Mouse (Mus musculus): ENCODE data around the gene Fth1. TPM values are rescaled to one million over a fixed set of nuclear protein-coding genes. Genes with fewer than 3 reads are reported as not detected.
"Not testable (repeated sequence)": the region's sequence is repeated elsewhere in the genome, so short reads cannot be mapped to it uniquely, and the experiment has no call there.

Gene Fth1
- total RNA-seq, 2 experiments from 2014 or later: 939 to 1,067 TPM

DNA sequence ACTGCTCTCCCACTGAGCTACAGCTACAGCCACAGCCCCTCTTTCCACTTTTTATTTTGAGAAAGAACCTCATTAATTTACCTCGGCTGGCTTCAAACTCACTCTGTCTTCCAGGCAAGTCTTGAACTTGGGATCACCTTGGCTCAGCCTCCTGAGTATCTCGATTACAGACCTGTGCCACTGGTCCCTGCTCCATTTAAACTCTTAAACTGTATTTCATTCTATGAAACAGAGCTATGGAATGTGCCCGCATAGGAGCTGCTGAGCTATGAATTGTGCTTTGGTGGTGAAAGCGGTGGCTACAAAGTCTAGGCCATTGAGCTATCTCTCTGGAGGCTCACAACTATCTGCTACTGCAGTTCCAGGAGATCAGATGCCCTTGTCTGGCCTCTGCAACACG lies 22.4 kb upstream of the Fth1 start:
- no peak for ATAC-seq (replicated peaks; ENCODE audit: low FRiP score, poor library complexity, severe bottlenecking)

DNA sequence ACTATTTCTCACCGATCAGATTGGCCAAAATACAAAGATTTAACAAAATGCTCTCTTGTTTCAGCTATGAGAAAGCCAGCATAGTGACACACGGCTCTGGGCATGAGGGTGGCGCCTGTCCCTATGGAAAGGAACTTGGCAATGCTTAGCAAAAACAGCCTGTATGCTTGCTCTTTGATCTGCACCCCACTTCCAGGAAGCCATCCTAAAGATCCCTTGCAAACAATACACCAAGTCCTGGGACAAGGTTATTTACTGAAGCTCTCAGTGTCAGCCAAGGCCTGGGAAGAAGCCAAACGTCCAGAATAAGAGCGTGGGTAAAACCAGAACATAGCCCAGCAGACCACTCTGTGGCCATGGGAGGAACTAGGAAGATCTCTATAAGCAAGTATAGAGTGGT lies 19.6 kb upstream of the Fth1 start:
- ATAC-seq (replicated peaks; ENCODE audit: low FRiP score, poor library complexity, severe bottlenecking): no peak

DNA sequence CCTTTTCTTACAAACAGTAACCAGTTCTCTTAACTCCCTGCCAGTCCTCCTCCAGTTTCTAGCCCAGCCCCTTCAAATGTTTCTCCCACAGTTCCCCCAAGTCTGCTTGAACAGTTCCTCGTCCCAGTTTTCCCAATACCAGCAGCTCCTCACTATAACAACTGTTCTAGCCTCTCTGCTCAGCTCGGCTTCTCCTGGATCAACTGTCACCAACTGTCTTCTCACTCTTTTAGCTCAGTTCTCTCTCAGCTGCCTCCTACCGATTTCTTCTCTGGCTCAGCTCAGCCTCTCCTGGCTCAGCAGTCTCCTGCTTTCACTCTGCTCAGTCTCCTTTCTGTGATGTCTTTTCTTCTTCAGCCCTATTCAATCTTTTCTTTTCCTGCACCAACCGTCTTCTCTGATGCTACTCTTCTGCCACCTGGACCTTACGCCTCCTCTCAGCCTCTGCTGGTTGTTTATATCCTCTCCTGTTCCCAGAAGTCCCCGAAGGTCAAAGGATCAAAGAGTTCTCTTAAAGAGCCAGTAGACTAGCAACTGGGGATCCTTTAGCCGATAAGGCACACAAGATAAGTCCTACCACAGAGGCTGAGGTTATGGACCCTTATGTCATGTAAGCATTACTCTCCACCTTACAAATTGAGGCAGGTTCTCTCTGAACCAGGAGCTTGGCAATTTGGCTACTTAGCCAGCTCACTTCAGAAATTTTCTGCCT lies 16.0 kb upstream of the Fth1 start:
- no peak for ATAC-seq (replicated peaks; ENCODE audit: low FRiP score, poor library complexity, severe bottlenecking)

DNA sequence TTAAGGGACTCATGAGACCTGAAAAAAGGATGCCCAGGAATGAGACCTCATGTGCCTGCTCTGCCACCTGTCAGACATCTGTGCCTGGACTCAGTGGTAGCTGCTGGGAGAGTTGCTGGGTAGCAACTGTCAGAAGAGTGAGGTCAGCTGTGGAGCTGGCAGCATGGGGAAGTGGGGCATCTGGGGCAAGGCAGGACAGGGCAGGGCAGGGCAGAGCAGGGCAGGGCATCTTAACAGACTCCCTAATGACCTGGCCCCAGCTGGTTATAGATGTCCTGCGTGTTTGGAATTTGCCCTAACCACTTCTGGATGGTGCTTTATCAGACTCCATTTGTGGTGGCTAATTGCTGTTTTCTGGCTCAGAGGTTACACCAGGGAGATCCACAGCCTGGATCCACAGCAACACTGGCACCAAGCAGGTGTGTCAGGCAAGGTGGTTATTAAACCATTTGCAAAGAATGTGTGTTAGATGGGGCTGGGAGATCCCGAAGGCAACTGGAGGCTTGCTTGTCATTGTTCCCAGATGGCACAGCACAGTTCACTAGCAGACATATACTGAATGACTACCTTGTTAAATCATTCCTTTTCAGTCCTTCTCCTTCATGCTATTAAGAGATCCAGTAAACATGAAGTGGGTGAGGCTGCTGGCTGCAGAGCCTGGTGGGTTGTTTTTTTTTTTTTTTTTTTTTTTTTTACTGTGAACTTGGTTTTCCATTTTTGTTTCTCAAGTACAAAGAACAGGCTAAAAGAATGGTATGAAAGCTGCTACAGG lies 14.1 kb upstream of the Fth1 start:
- peak; percentile 43; the same call in 1 of the 2 replicates for ATAC-seq (replicated peaks; ENCODE audit: low FRiP score, poor library complexity, severe bottlenecking)

DNA sequence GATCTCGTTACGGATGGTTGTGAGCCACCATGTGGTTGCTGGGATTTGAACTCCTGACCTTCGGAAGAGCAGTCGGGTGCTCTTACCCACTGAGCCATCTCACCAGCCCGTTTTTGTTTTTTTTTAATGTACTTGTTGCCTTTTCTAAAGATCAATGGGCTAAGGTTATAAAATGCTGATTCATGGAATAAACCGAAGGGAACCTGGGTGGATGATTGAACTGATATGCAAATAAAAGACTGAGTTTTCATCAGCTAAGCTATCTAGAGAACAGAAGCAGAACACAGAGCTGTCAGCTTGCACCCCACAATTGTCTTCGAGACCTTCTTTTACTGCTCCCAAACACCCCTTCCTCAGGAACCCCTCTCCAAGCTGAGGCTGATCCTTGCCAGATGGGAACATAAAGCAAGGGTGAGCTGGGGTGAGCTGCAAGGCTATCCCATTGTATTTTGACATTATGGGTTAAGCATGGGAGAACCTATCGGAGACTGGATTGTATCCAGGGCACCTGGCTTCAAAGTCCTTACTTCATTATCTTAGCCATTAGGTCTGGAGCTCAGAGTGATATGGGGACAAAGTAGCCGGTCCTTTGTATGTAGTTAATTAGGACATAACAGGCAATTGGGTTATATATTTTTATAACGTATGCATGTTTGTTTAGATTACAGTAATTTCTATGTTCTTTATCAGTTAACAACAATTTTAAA lies 12.2 kb upstream of the Fth1 start:
- ATAC-seq (replicated peaks; ENCODE audit: low FRiP score, poor library complexity, severe bottlenecking): no peak

DNA sequence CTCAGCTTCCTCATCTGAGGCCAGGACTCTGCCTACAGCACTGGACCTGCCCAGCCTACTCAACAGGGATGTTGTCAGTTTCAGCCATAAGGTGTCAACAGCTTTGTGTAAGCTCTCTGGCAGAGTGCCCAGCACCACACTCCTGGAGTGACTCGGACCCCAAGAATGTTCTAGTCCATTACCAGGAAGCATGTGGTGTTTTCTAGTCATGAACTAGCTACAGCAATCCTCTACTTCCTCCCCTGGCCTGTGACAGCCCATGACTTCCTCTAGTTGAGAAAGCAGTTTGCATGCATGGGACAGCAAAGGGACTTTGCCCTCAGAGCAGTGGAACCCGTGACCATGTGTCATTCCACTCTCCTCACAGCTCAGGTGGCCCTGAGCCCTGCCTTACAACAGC lies 5.5 kb upstream of the Fth1 start:
- ATAC-seq (replicated peaks; ENCODE audit: low FRiP score, poor library complexity, severe bottlenecking): not testable (repeated sequence)

DNA sequence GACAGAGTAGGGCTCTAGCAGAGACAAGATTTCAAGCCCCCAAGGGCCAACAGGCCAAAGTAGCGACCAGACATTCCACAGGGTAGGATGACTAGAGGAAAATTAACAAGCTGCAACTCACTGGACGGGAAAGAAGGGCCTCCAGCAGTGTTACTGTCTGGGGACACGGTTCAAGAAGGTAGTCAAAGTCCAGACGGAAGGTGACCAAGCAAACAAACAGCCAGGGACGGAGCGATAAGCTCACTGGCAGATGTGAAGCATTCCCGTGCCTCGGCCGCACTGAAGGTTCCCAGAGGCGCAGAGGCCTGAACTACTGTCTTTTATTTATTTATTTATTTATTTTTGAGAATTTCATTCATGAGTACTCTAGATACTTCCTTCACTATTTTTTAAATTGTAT lies 3.3 kb upstream of the Fth1 start:
- ATAC-seq (replicated peaks; ENCODE audit: low FRiP score, poor library complexity, severe bottlenecking): no peak

DNA sequence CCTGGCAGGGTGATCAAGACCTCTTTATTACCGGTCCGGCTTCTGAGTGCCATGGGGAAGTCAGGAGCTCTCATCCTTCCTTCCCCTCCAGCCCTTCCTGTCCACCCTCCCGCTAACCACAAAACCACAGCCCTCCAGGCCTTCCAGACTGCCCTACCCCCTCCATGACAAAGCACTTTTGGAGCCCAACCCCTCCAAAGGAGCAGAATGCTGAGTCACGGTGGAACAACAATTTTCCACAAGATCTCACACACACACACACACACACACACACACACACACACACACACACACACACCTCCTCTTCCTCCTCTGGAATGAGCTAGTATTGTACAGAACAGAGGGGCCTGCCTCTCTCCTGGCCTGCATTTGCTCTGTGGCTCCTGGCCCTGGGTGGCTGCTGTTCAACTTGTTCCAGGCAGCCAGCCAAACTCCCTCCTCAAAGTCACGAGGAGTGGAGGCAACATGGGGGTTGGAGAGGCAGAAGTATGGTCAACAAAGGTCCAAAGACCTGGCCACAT lies 1.9 kb upstream of the Fth1 start:
- ATAC-seq (replicated peaks; ENCODE audit: low FRiP score, poor library complexity, severe bottlenecking): peak; percentile 59

DNA sequence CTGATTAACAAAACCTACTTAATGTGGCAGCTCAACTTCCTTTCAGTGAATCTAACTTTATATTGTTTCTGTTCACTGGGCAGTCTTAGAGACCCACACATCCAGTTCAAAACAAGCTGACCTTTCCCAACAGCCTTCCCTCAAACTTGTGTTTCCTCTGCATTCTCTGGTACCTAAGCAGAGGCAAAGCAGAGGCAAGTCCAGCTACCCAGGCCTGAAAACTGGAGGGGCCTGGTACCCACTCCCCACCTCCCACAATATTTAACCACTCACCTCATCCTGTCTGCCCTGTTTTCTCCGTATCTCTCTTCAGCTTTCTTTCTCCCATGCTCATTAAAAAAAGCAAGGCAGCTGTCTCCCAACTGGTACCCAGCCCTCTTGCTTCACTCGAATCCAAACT lies 1.2 kb upstream of the Fth1 start:
- ATAC-seq (replicated peaks; ENCODE audit: low FRiP score, poor library complexity, severe bottlenecking): no peak

DNA sequence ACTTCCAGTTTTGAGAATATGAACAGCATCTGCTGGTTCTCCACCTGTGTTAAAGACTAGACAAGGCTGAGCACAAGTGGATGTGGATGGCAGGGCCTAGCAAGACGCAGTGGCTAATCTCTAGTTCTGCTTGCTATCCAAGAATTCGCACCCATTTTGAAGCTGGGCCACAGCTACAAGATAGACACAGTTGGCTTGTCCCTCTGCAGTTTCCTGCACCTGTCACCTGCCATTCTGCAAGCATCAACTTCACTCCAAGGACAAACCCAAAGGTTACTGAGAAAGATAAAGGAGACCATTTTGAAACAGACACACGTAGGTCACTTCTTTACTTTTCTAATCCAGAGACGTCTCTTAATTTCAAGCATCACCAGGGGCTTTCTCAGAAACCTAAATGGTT lies 1.2 kb downstream of the Fth1 start:
- no peak for ATAC-seq (replicated peaks; ENCODE audit: low FRiP score, poor library complexity, severe bottlenecking)

DNA sequence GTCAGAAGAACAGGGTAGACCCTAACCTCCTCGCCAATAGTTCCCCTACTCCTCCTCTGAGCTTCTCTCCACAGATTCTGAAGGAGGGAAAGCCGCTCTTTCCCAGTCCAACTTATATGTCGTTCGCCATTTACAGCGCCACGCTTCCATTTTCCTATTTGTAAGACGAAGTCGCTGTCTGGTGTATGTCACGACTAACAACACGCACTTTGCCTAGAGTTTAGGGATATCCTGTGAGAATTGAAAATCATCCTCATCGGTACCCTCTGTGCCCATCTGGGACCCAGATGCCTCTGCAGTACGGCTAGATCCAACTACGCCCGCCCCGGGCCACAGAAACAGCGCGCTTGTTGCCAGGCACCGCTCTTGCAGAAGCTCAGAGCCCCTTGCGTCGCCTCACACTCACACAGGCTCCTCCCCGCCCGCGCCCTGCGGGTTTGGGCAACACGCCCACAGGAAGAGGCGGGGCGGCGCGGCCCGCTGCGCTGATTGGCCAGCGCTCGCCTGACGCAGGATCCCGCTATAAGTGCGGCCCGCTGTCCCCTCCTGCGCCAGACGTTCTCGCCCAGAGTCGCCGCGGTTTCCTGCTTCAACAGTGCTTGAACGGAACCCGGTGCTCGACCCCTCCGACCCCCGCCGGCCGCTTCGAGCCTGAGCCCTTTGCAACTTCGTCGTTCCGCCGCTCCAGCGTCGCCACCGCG lies 1.9 kb downstream of the Fth1 start:
- peak; percentile 76 for ATAC-seq (replicated peaks; ENCODE audit: low FRiP score, poor library complexity, severe bottlenecking)

DNA sequence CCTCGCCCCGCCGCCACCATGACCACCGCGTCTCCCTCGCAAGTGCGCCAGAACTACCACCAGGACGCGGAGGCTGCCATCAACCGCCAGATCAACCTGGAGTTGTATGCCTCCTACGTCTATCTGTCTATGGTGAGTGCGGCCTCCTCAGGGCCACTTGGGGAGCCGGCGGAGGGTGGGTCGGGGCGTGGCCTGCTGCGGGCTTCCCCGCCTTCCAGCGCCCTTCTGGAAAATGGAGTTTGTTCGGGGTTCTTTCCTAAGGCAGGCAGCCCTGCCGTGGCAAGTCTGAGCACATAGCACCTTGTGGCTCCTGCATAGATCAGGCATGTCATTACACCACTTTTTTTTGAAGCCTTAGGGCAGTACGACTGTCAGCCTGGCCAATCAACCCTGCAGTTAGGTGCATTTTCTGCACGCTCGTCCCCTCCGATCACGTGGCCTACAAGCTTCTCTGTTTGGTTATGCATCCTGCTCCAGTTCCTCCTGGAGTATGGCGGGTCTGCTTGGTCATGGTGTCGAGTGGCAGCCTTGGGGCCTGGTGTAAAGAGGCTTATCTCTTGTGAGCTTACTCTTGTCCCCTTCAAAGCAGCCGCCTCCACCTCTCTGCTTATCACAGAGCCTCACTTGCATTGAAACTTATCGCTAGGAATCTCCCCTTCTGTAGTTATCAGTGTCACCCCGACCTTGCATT lies 2.6 kb downstream of the Fth1 start:
- ATAC-seq (replicated peaks; ENCODE audit: low FRiP score, poor library complexity, severe bottlenecking): peak; percentile 65

DNA sequence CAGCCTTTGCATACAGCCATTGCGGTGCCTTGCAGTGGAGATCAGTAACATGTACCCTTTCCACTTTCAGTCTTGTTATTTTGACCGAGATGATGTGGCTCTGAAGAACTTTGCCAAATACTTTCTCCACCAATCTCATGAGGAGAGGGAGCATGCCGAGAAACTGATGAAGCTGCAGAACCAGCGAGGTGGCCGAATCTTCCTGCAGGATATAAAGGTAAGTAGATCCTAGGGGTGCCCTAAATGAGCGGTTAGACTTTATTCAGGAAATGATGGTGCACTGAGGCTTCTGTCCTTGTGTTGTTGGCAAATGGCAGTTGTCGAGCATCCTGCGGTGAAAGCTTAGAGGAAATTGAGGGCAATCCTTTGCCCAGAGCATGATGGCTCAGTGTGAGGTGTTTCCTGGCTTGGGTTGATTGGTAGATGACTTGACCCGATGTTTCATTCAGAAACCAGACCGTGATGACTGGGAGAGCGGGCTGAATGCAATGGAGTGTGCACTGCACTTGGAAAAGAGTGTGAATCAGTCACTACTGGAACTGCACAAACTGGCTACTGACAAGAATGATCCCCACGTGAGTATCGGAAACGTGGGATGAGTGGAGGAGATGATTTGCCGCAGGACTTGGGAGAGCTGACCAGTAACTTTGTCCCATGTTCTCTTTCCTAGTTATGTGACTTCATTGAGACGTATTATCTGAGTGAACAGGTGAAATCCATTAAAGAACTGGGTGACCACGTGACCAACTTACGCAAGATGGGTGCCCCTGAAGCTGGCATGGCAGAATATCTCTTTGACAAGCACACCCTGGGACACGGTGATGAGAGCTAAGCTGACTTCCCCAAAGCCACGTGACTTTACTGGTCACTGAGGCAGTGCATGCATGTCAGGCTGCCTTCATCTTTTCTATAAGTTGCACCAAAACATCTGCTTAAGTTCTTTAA lies 4.0 kb downstream of the Fth1 start:
- ATAC-seq (replicated peaks; ENCODE audit: low FRiP score, poor library complexity, severe bottlenecking): no peak

DNA sequence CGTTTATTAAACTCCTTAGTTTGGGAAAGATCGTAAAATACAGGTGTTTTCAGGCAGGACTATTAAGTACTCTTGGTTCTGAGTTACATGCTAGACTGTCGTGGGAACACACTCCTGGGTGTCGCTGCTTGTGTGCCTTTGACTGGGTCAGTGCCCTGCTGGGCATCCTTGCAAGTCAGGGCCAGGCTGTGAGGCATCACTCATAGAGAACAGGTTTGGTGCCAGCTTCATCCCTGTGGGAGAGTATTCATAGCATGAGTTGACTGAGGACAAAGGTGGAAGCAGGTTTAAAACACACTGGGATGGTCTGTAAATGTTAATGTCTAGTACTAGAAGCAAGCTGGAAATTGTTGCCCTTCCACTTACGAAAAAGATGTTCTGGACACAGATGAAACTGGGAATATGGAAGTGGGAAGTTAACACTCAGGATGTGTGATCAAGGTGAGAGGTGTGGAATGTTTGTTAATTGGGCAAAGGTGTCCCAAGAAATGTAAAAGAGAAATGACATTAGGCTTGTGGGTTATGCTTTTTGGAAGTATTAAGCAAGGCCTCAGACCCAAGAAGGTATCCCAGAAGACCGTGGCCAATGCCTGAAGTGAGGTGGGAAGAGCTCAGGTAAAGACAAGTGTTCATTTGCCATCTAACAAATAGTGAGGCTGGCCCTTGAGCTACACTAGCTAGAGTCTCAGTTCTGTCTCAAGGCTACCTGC lies 4.9 kb downstream of the Fth1 start:
- no peak for ATAC-seq (replicated peaks; ENCODE audit: low FRiP score, poor library complexity, severe bottlenecking)

DNA sequence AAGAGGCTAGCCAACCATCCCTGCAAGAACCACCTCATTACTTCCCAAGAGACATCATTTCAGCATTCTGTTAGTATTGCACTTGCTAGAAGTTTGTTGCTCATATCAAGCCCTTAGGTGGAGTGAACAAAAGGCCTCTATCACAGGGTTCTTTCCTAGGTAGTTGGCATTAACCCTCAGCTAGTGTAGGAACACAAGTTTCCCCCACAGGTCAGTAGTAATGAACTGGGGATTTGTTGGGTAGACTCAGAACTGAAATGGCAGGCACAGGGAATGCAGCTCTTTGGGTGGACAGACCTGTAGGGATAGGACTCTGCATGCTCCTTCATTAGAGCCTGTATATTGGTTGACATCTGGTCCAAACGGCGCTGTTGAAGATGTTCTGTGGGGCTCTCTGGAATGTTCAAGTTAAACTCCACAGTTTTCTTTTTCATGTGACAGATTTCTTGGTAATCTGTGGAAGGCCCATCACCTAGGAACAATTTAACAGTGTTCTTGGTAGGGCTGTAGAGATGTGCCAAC lies 5.6 kb downstream of the Fth1 start:
- ATAC-seq (replicated peaks; ENCODE audit: low FRiP score, poor library complexity, severe bottlenecking): no peak

DNA sequence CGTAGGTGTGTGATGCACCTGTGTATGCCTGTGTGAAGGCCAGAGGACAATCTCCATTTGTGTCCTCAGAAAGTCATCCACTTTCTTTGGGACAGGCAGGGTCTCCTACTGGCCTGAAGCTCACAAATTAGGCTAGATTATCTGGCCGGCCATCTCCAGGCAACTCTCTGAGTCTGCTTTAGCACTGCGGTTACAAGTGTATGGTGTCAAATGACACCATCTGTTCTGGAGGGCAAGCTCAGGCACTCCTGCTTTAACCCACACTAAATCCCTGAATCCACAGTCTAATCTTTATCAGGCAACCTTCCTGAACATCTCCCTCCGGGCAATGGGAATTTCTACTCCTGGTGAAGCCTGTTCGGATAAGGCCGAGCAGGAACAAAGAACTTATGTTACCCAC lies 6.8 kb downstream of the Fth1 start:
- ATAC-seq (replicated peaks; ENCODE audit: low FRiP score, poor library complexity, severe bottlenecking): no peak

DNA sequence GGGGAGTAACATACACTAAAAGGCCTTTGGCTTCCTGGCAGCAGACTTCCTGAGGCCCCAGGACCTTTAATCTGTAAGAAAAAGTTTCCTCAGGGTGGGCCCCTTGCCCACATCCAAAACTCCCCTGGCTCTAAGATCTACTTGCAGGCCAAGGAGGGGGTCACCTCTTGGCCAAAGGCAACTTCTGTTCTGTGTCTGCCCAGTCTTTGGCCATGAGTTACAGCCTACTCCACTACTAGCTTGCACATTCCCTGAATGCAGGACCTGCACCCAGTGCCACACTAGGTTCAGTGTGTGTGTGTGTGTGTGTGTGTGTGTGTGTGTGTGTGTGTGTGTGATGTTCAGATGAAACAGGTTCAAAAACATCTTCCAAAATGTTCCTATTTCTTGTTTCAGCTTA lies 7.2 kb downstream of the Fth1 start:
- no peak for ATAC-seq (replicated peaks; ENCODE audit: low FRiP score, poor library complexity, severe bottlenecking)

Data from erythroblast, adult 5-6 weeks (primary cell).